Comparison of ENCODE assay signal across 21 mouse cellular contexts in genomic region chr1:40058013-40058412, GRCm38 (mm10). TPM values are rescaled to one million over a fixed set of nuclear protein-coding genes. Genes with fewer than 3 reads are reported as not detected.
DNase-seq lines count a peak whose midpoint lies in the region; ATAC-seq lines count a peak whose summit lies in the region.
"Had no signal": no experiment of that assay in that cellular context is flagged by ENCODE, and none has a peak within 500 bp of the region (broad histone marks: within the 10 kb centered on the region; RNA-seq: fewer than 3 reads in every experiment).

No protein-coding gene starts in this region.

- H3K4me3 ChIP-seq in hindbrain, embryonic 10.5 days = no peak overlapping the region
- no peak overlapping the region for H3K4me3 ChIP-seq in hindbrain, embryonic 11.5 days (ENCODE audit: low read depth, low read length)
- H3K4me3 ChIP-seq in midbrain, embryonic 11.5 days (ENCODE audit: low read depth, low read length) = no peak overlapping the region
- H3K4me3 ChIP-seq in midbrain, embryonic 16.5 days (ENCODE audit: low read depth, low read length) = no peak overlapping the region
- H3K4me3 ChIP-seq: forebrain, embryonic 10.5 days; forebrain, embryonic 13.5 days; heart, embryonic 10.5 days had no signal

- H3K9me3 ChIP-seq in hindbrain, embryonic 10.5 days = no peaks in the 10 kb centered on the region
- no peaks in the 10 kb centered on the region for H3K9me3 ChIP-seq in hindbrain, embryonic 11.5 days (ENCODE audit: control insufficient read depth, low read length)
- no peaks in the 10 kb centered on the region for H3K9me3 ChIP-seq in midbrain, embryonic 11.5 days (ENCODE audit: control insufficient read depth, low read length)
- no peaks in the 10 kb centered on the region for H3K9me3 ChIP-seq in midbrain, embryonic 16.5 days (replicated peaks; ENCODE audit: control insufficient read depth, low read length, poor library complexity, severe bottlenecking)
- H3K9me3 ChIP-seq: forebrain, embryonic 10.5 days; forebrain, embryonic 13.5 days; heart, embryonic 10.5 days had no signal

- H3K9ac ChIP-seq in hindbrain, embryonic 11.5 days (ENCODE audit: low read depth, low read length) = no peak overlapping the region
- H3K9ac ChIP-seq in midbrain, embryonic 11.5 days (ENCODE audit: low read length) = no peak overlapping the region
- H3K9ac ChIP-seq in midbrain, embryonic 16.5 days (ENCODE audit: low read depth, low read length) = no peak overlapping the region
- H3K9ac ChIP-seq: forebrain, embryonic 13.5 days; hindbrain, embryonic 14.5 days had no signal

- 0 out of 2 replicates have a peak overlapping the region, but pooled peaks have one; percentile 23 for H3K27ac ChIP-seq in hindbrain, embryonic 10.5 days
- no peak overlapping the region for H3K27ac ChIP-seq in hindbrain, embryonic 11.5 days (ENCODE audit: low read depth, low read length)
- no peak overlapping the region for H3K27ac ChIP-seq in midbrain, embryonic 11.5 days (ENCODE audit: low read depth, low read length)
- no peak overlapping the region for H3K27ac ChIP-seq in midbrain, embryonic 16.5 days (ENCODE audit: low read length)
- H3K27ac ChIP-seq: forebrain, embryonic 10.5 days; forebrain, embryonic 13.5 days; heart, embryonic 10.5 days; hindbrain, embryonic 14.5 days; hindbrain, postnatal 0 days had no signal

- DNase-seq in hindbrain, embryonic 10.5 days (ENCODE audit: low spot score) = no peak
- no peak for DNase-seq in hindbrain, embryonic 11.5 days (ENCODE audit: low spot score)
- DNase-seq in midbrain, embryonic 11.5 days (ENCODE audit: low spot score, missing footprints) = peak; percentile 74
- no peak for DNase-seq in ovary, adult 18-20 months (ENCODE audit: low spot score)
- DNase-seq: adrenal gland, postnatal 25 days; cerebellum, adult 18-20 months; cerebellum, adult 9-10 months; gastrocnemius, postnatal 10 days; gastrocnemius, postnatal 36 days had no signal

- no peak overlapping the region for H3K4me2 ChIP-seq in hindbrain, embryonic 11.5 days (replicated peaks; ENCODE audit: low read depth, low read length)
- H3K4me2 ChIP-seq in midbrain, embryonic 11.5 days = no peak overlapping the region
- H3K4me2 ChIP-seq in midbrain, embryonic 16.5 days (ENCODE audit: low read length) = no peak overlapping the region
- H3K4me2 ChIP-seq: forebrain, embryonic 13.5 days; hindbrain, embryonic 14.5 days had no signal

- no peak for ATAC-seq in hindbrain, embryonic 11.5 days (ENCODE audit: low FRiP score)
- ATAC-seq in midbrain, embryonic 11.5 days (ENCODE audit: low FRiP score) = no peak
- no peak for ATAC-seq in midbrain, embryonic 16.5 days
- 0 out of 2 replicates have a peak, but pooled peaks have one; percentile 21 for ATAC-seq in megakaryocyte, adult 5-6 weeks (ENCODE audit: poor library complexity, severe bottlenecking)
- ATAC-seq: CD4-positive, CD25-positive, alpha-beta regulatory T cell, adult 4 months; forebrain, embryonic 13.5 days; forebrain, embryonic 16.5 days; hindbrain, postnatal 0 days had no signal

- peaks cover 16% of the 10 kb centered on the region for H3K4me1 ChIP-seq in hindbrain, embryonic 10.5 days (replicated peaks)
- no peaks in the 10 kb centered on the region for H3K4me1 ChIP-seq in hindbrain, embryonic 11.5 days (replicated peaks; ENCODE audit: control insufficient read depth, insufficient read depth, low read length)
- H3K4me1 ChIP-seq in midbrain, embryonic 11.5 days (ENCODE audit: control insufficient read depth, insufficient read depth, low read length) = no peaks in the 10 kb centered on the region
- no peaks in the 10 kb centered on the region; the same call in 1 of the 2 replicates for H3K4me1 ChIP-seq in midbrain, embryonic 16.5 days (ENCODE audit: control insufficient read depth, insufficient read depth, low read length)
- H3K4me1 ChIP-seq: forebrain, embryonic 13.5 days had no signal

- H3K36me3 ChIP-seq in hindbrain, embryonic 10.5 days = no peaks in the 10 kb centered on the region
- H3K36me3 ChIP-seq in hindbrain, embryonic 11.5 days (ENCODE audit: control insufficient read depth, insufficient read depth, low read length) = no peaks in the 10 kb centered on the region
- H3K36me3 ChIP-seq in midbrain, embryonic 11.5 days (ENCODE audit: control insufficient read depth, insufficient read depth, low read length) = no peaks in the 10 kb centered on the region
- no peaks in the 10 kb centered on the region for H3K36me3 ChIP-seq in midbrain, embryonic 16.5 days (ENCODE audit: control insufficient read depth, insufficient read depth, low read length)
- H3K36me3 ChIP-seq: forebrain, embryonic 10.5 days; heart, embryonic 10.5 days had no signal

- H3K27me3 ChIP-seq in hindbrain, embryonic 10.5 days (ENCODE audit: insufficient read depth, poor library complexity, severe bottlenecking) = no peaks in the 10 kb centered on the region
- no peaks in the 10 kb centered on the region for H3K27me3 ChIP-seq in hindbrain, embryonic 11.5 days (ENCODE audit: control insufficient read depth, insufficient read depth, low read length)
- no peaks in the 10 kb centered on the region for H3K27me3 ChIP-seq in midbrain, embryonic 11.5 days (ENCODE audit: control insufficient read depth, insufficient read depth, low read length)
- no peaks in the 10 kb centered on the region for H3K27me3 ChIP-seq in midbrain, embryonic 16.5 days (ENCODE audit: control insufficient read depth, insufficient read depth, low read depth, low read length)
- H3K27me3 ChIP-seq: forebrain, embryonic 13.5 days had no signal

- WGBS in hindbrain, embryonic 10.5 days = 57% methylated on average over 11 of the region's 11 CpGs
- 58% methylated on average over 11 of the region's 11 CpGs for WGBS in hindbrain, embryonic 11.5 days
- WGBS in midbrain, embryonic 11.5 days = 62% methylated on average over 11 of the region's 11 CpGs
- WGBS in midbrain, embryonic 16.5 days = 61% methylated on average over 11 of the region's 11 CpGs

RNA-seq across cellular contexts. Expression of gene Il1r2, which starts 15.9 kb away (rescaled TPM):
- polyA plus RNA-seq in hindbrain, embryonic 10.5 days (2016; fragmentation: Nextera tagmentation; extraction: Ambion mirVana) = 0.27 TPM in 1 of 2 replicates, not detected in the other
- 0.27 TPM in 1 of 2 replicates, not detected in the other for polyA plus RNA-seq in hindbrain, embryonic 11.5 days (2014; fragmentation: Nextera tagmentation; extraction: Ambion mirVana)
- 0.15 and 0.27 TPM in 2 replicates for polyA plus RNA-seq in midbrain, embryonic 11.5 days (2014; fragmentation: Nextera tagmentation; extraction: Ambion mirVana)
- polyA plus RNA-seq in midbrain, embryonic 16.5 days (2015; fragmentation: Nextera tagmentation; extraction: Ambion mirVana) = 0.72 and 1.2 TPM in 2 replicates
- total RNA-seq in megakaryocyte, adult 5-6 weeks (2015) = 16.3 and 22.4 TPM in 2 replicates
- 19.2 and 27.0 TPM in 2 replicates for total RNA-seq in megakaryocyte, adult 5-6 weeks (2017)
- total RNA-seq: adrenal gland, postnatal 25 days; heart, postnatal 25 days; MEL had no signal
- polyA plus RNA-seq: adrenal gland, adult 2 months had no signal
